Mouse (Mus musculus) heart, embryonic 15.5 days (tissue): ENCODE data around the gene Lpar4. TPM values are rescaled to one million over a fixed set of nuclear protein-coding genes. Genes with fewer than 3 reads are reported as not detected.

Source experiments
- ATAC-seq: fragments of 200-750 bp; cut with Nextera tagmentation; replicated peaks from 2 replicates; pipeline ENCODE4 v1.8.0; 2017; ENCODE audit warnings: low read depth, moderate TSS enrichment; ENCODE audit not compliant: insufficient number of reproducible peaks, insufficient read depth, low FRiP score
- H3K27ac ChIP-seq: fragments of 300-500 bp; sonication (generic); 2 replicates; pipeline ENCODE4 v1.5.1; 2015; ENCODE audit warnings: mild to moderate bottlenecking, inconsistent platforms
- H3K27me3 ChIP-seq: fragments of 300-500 bp; sonication (generic); 2 replicates; pipeline ENCODE4 v1.6.1; 2015; ENCODE audit warnings: inconsistent platforms
- H3K36me3 ChIP-seq: fragments of 300-500 bp; sonication (generic); 2 replicates; pipeline ENCODE4 v1.6.1; 2015; ENCODE audit warnings: mild to moderate bottlenecking, inconsistent platforms
- H3K4me1 ChIP-seq: fragments of 300-500 bp; sonication (generic); replicated peaks from 2 replicates; pipeline ENCODE4 v1.6.1; 2015; ENCODE audit warnings: inconsistent platforms
- H3K4me2 ChIP-seq: fragments of 300-500 bp; sonication (generic); 2 replicates; pipeline ENCODE4 v1.6.1; 2015; ENCODE audit warnings: inconsistent platforms, mild to moderate bottlenecking, moderate library complexity
- H3K4me3 ChIP-seq: fragments of 300-500 bp; sonication (generic); 2 replicates; pipeline ENCODE4 v1.5.1; 2015; ENCODE audit warnings: mild to moderate bottlenecking, inconsistent platforms
- H3K9ac ChIP-seq: fragments of 300-500 bp; sonication (generic); 2 replicates; pipeline ENCODE4 v1.6.1; 2015; ENCODE audit warnings: mild to moderate bottlenecking, inconsistent platforms
- H3K9me3 ChIP-seq: fragments of 300-500 bp; sonication (generic); replicated peaks from 2 replicates; pipeline ENCODE4 v1.6.1; 2016; ENCODE audit warnings: inconsistent platforms
- WGBS: fragments of 180-500 bp; shearing (Covaris S2); methylation state at CpG from one replicate; pipeline ENCODE4 v1.1.7; 2015; ENCODE audit warnings: mixed read lengths; 5-methylcytosine and 5-hydroxymethylcytosine counted together
- polyA plus RNA-seq: library from polyadenylated mRNA; unstranded; fragments of >200 nt; fragmentation: Nextera tagmentation; extraction: Ambion mirVana; gene quantifications from 2 replicates; pipeline ENCODE4 v1.2.1, GENCODE M21; 2015

Lpar4 gene
- polyA plus RNA-seq, 1 experiment from 2014 or later, result 12.4 TPM

DNA sequence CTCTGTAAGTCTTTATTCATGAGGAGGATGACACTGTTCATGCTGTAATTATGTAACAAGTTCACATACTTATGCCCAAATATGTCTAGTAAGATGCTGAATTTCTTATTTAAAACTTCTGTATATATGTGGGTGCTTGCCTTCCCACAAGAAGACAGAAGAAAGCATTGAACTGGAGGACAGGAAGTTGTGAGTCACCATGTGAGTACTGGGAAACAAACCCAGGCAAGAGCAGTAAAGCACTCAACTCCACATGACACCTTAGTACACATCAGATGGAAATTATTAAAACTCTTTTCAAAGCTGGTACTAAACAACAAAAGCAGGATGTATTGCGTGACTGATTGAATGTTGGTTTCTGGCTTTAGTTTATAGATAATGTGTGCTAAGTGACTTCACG lies 41.8 kb downstream of the Lpar4 start:
- Histone ChIP-seq H3K9me3 (no peaks in the 10 kb centered on the region), H3K27ac (no peak overlapping the region), H3K4me1 (no peaks in the 10 kb centered on the region), H3K4me3 (no peak overlapping the region), H3K36me3 (no peaks in the 10 kb centered on the region), H3K4me2 (no peak overlapping the region), H3K9ac (no peak overlapping the region), H3K27me3 (no peaks in the 10 kb centered on the region)
- no peak for ATAC-seq
- WGBS, result 48% methylated on average over 2 of the region's 2 CpGs

- Histone ChIP-seq H3K9ac (no peak overlapping the region), H3K4me3 (no peak overlapping the region)
- ATAC-seq, result no peak
Measured at GRCm38 (mm10) chrX:106964326-106964725, 43.9 kb downstream of the Lpar4 start.

More at GRCm38 (mm10) chrX:106964326-106964725, 43.9 kb downstream of the Lpar4 start:
- Histone ChIP-seq H3K27ac (no peak overlapping the region), H3K4me1 (no peaks in the 10 kb centered on the region), H3K9me3 (no peaks in the 10 kb centered on the region), H3K36me3 (no peaks in the 10 kb centered on the region), H3K4me2 (no peak overlapping the region), H3K27me3 (no peaks in the 10 kb centered on the region)
- WGBS, result 38% methylated on average over 2 of the region's 2 CpGs

Other genes starting within 250 kb of the Lpar4 start
- gene Rtl3, start 80.0 kb upstream of the Lpar4 start, polyA plus RNA-seq, result 14.4 and 20.7 TPM in 2 replicates
- 0.14 and 1.3 TPM in 2 replicates for gene P2ry10, start 167.9 kb downstream of the Lpar4 start, polyA plus RNA-seq
- 0.83 and 1.1 TPM in 2 replicates for gene P2ry10b, start 228.3 kb downstream of the Lpar4 start, polyA plus RNA-seq